Mouse (Mus musculus) E14TG2a.4 (cell line): ENCODE measurements around the gene Eps8.

Experiments
- CTCF ChIP-seq: conservative IDR thresholded peaks from 2 replicates; pipeline ENCODE4 v1.5.1; 2014; ENCODE audit warnings: low read length
- NANOG ChIP-seq: IDR thresholded peaks from 2 replicates; pipeline ENCODE4 v1.6.1; 2014; ENCODE audit warnings: borderline replicate concordance, low read length, mixed read lengths

DNA sequence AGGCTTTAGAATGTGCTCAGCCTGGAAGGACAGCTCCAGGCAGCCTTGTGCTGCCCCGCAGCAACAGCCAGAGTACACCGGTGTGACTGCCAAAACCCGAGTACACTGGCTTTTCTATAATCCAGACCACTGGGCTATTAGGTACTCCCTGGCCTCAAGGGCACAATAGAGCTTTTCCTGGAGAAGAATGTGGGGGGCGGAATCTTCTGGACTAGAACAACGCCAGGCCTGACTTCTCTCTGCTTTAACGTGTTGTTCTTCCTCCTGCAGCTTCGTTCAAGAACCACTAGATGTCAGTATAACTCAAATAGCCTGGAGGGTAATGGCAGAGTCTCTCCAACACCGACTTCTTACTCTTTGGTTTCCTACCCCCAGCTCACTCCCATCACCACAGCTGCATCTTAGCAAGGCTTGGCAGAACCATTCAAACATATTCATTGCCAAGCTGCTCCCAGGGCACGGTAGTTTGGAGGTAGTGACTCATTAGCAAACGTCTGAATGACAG, 199.1 kb downstream of the Eps8 start:
- TF ChIP-seq CTCF, result peak; percentile 63
- no peak for TF ChIP-seq NANOG
